Mouse (Mus musculus): ENCODE data around the gene Synj2. TPM values are rescaled to one million over a fixed set of nuclear protein-coding genes. Genes with fewer than 3 reads are reported as not detected.

Synj2 gene
- polyA plus RNA-seq, 1 experiment from 2014 or later: 2.4 TPM

DNA sequence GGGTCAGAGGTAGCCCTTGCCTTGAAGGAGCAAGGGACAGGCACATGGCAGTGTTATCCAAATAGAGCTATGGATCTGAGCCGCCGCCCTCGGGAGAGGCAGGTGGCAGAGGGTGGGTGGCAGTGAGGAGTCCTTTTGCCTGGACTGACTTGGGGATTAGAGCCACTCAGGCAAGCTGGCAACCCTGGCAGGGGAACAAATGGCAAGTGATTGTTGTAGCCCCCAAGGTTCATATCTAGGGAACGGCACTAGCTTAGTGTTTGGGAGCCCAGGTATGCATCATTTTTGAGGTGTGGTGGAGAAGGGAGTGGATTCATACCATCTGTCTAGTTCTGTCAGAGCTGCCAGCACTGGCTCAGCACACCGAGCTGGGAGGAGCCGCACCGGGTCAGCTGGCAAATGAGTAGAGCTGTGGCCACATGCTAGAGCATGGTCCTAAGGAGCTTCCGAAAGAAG lies 59.8 kb downstream of the Synj2 start:
- Histone ChIP-seq H3K9me3 (replicated peaks; ENCODE audit: low read length) (no peaks in the 10 kb centered on the region), H3K27me3 (ENCODE audit: insufficient read depth, low read length) (no peaks in the 10 kb centered on the region), H3K4me2 (ENCODE audit: low read length) (no peak overlapping the region), H3K36me3 (ENCODE audit: insufficient read depth, low read length) (no peaks in the 10 kb centered on the region), H3K4me1 (replicated peaks; ENCODE audit: insufficient read depth, low read length) (peaks cover 13% of the 10 kb centered on the region), H3K4me3 (replicated peaks; ENCODE audit: low read depth, low read length) (no peak overlapping the region), H3K27ac (no peak overlapping the region), H3K9ac (ENCODE audit: low read depth, low read length) (no peak overlapping the region)
- ATAC-seq (replicated peaks; ENCODE audit: low FRiP score, low read depth) (no peak), DNase-seq (ENCODE audit: low spot score) (no peak)
- 87% methylated on average over 8 of the region's 8 CpGs for WGBS
- TF ChIP-seq CTCF (IDR thresholded peaks at IDR 0.05; ENCODE audit: low read depth): no peak

DNA sequence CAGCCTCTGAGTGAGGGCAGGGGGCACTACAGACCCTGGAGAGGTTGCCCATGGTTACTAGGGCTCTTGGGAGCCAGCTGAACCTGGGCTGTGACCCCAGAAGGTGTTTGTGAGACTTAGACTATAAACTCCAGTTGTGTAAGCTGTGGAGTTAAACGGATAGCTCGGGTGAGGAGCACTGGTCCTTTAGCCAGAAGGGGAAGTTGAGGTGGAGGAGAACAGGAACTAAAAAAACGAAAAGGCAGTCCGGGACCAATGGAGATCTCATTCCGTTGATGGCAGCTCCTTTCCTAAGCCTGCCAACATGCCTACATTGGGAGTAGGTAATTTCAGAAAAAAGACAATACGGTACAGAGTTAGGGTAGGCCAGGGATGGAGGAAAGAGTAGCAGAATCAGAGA lies 60.3 kb downstream of the Synj2 start:
- TF ChIP-seq CTCF (IDR thresholded peaks at IDR 0.05; ENCODE audit: low read depth): no peak
- no peak for ATAC-seq (replicated peaks; ENCODE audit: low FRiP score, low read depth)
- Histone ChIP-seq H3K9ac (ENCODE audit: low read depth, low read length) (no peak overlapping the region), H3K4me2 (ENCODE audit: low read length) (no peak overlapping the region), H3K36me3 (ENCODE audit: insufficient read depth, low read length) (no peaks in the 10 kb centered on the region), H3K4me1 (replicated peaks; ENCODE audit: insufficient read depth, low read length) (peaks cover 18% of the 10 kb centered on the region), H3K27me3 (ENCODE audit: insufficient read depth, low read length) (no peaks in the 10 kb centered on the region), H3K9me3 (replicated peaks; ENCODE audit: low read length) (no peaks in the 10 kb centered on the region), H3K27ac (no peak overlapping the region), H3K4me3 (replicated peaks; ENCODE audit: low read depth, low read length) (no peak overlapping the region)
- WGBS: 77% methylated on average over 6 of the region's 6 CpGs
- no peak for DNase-seq (ENCODE audit: low spot score)

DNA sequence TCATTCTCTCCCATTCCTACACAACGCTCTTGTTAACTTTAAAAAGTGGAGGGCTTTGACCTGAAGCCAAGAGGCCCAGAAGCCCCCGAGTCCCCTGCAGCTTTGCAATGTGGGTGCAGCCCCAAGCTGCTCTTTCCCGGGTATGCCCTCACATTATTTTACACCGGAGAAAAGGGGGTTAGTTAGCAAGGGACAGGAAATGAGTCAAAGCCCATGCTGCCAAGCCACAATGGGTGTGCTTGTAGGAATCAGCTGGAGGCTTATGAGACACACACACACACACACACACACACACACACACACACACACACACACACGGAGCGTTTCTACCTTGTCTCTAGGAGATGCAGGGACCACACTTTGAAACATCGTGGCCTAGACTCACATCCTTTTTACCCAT lies 60.8 kb downstream of the Synj2 start:
- DNase-seq (ENCODE audit: low spot score) (no peak), ATAC-seq (replicated peaks; ENCODE audit: low FRiP score, low read depth) (no peak)
- no peak overlapping the region for H3K4me2 ChIP-seq (ENCODE audit: low read length)
- 78% methylated on average over 7 of the region's 7 CpGs for WGBS
- no peak overlapping the region for H3K4me3 ChIP-seq (replicated peaks; ENCODE audit: low read depth, low read length)
- H3K36me3 ChIP-seq (ENCODE audit: insufficient read depth, low read length): no peaks in the 10 kb centered on the region
- no peak for TF ChIP-seq CTCF (IDR thresholded peaks at IDR 0.05; ENCODE audit: low read depth)
- no peak overlapping the region for H3K27ac ChIP-seq
- H3K9me3 ChIP-seq (replicated peaks; ENCODE audit: low read length): no peaks in the 10 kb centered on the region
- H3K9ac ChIP-seq (ENCODE audit: low read depth, low read length): no peak overlapping the region
- H3K4me1 ChIP-seq (replicated peaks; ENCODE audit: insufficient read depth, low read length): peaks cover 20% of the 10 kb centered on the region
- H3K27me3 ChIP-seq (ENCODE audit: insufficient read depth, low read length): no peaks in the 10 kb centered on the region

- Histone ChIP-seq H3K36me3 (ENCODE audit: insufficient read depth, low read length) (no peaks in the 10 kb centered on the region), H3K4me1 (replicated peaks; ENCODE audit: insufficient read depth, low read length) (peaks cover 20% of the 10 kb centered on the region), H3K9ac (ENCODE audit: low read depth, low read length) (no peak overlapping the region), H3K27me3 (ENCODE audit: insufficient read depth, low read length) (no peaks in the 10 kb centered on the region), H3K4me3 (replicated peaks; ENCODE audit: low read depth, low read length) (no peak overlapping the region), H3K27ac (no peak overlapping the region), H3K9me3 (replicated peaks; ENCODE audit: low read length) (no peaks in the 10 kb centered on the region), H3K4me2 (ENCODE audit: low read length) (no peak overlapping the region)
- WGBS: 92% methylated on average over 6 of the region's 6 CpGs
- no peak for ATAC-seq (replicated peaks; ENCODE audit: low FRiP score, low read depth)
- no peak for TF ChIP-seq CTCF (IDR thresholded peaks at IDR 0.05; ENCODE audit: low read depth)
- no peak for DNase-seq (ENCODE audit: low spot score)
These were observed 61.5 kb downstream of the Synj2 start for GRCm38 (mm10) chr17:6002563-6002962.

DNA sequence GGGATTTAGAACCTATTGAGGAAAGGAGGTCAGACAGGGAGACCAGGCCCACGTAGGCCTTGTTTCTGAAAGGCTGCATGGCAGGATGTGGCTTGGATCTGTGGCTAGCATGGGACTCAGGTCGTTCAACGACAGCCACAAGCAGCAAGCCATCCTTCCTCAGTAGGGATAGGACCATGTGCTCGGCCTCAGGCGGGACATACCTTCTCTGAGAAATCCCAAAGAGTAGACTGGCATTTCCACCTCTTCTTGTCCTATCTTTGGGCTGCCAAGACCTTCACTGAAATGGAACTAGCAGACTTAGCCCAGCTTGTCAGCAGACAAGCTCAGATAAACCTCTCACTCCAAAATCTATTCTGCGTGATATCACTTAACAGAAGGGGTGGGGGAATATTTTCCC lies 62.6 kb downstream of the Synj2 start:
- no peak for DNase-seq (ENCODE audit: low spot score)
- Histone ChIP-seq H3K36me3 (ENCODE audit: insufficient read depth, low read length) (peaks cover 3% of the 10 kb centered on the region; the same call in 1 of the 2 replicates), H3K9ac (ENCODE audit: low read depth, low read length) (no peak overlapping the region), H3K4me3 (replicated peaks; ENCODE audit: low read depth, low read length) (no peak overlapping the region), H3K27me3 (ENCODE audit: insufficient read depth, low read length) (no peaks in the 10 kb centered on the region), H3K4me1 (replicated peaks; ENCODE audit: insufficient read depth, low read length) (peaks cover 16% of the 10 kb centered on the region), H3K9me3 (replicated peaks; ENCODE audit: low read length) (no peaks in the 10 kb centered on the region), H3K27ac (no peak overlapping the region), H3K4me2 (ENCODE audit: low read length) (no peak overlapping the region)
- WGBS: 94% methylated on average over 6 of the region's 6 CpGs
- no peak for ATAC-seq (replicated peaks; ENCODE audit: low FRiP score, low read depth)
- TF ChIP-seq CTCF (IDR thresholded peaks at IDR 0.05; ENCODE audit: low read depth): no peak

GRCm38 (mm10) chr17:6005246-6005637 lies 64.2 kb downstream of the Synj2 start:
- Histone ChIP-seq H3K4me2 (ENCODE audit: low read length) (no peak overlapping the region), H3K9ac (ENCODE audit: low read depth, low read length) (no peak overlapping the region), H3K4me1 (replicated peaks; ENCODE audit: insufficient read depth, low read length) (peaks cover 16% of the 10 kb centered on the region), H3K36me3 (ENCODE audit: insufficient read depth, low read length) (peaks cover 6% of the 10 kb centered on the region; the same call in 1 of the 2 replicates), H3K4me3 (replicated peaks; ENCODE audit: low read depth, low read length) (no peak overlapping the region), H3K27me3 (ENCODE audit: insufficient read depth, low read length) (no peaks in the 10 kb centered on the region), H3K27ac (peak overlapping the region; percentile 80), H3K9me3 (replicated peaks; ENCODE audit: low read length) (no peaks in the 10 kb centered on the region)
- TF ChIP-seq CTCF (IDR thresholded peaks at IDR 0.05; ENCODE audit: low read depth): no peak
- 11% methylated on average over 14 of the region's 14 CpGs for WGBS
- DNase-seq (ENCODE audit: low spot score): no peak
- ATAC-seq (replicated peaks; ENCODE audit: low FRiP score, low read depth): peak; percentile 82
